Mouse (Mus musculus) cerebellum, postnatal 25 days (tissue): ENCODE measurements at regions not wholly inside any gene's neighbourhood (a gene's known extent, or its start where the extent isn't known, plus 50 kb on each side); places are given as distances from the start of the nearest gene placed in this dataset.

Experiments used
- DNase-seq, 2 experiments: peaks; one replicate each; pipeline ENCODE4 v3.0.0; 2021; ENCODE audit warnings: mixed read lengths in 2 of 2

DNA sequence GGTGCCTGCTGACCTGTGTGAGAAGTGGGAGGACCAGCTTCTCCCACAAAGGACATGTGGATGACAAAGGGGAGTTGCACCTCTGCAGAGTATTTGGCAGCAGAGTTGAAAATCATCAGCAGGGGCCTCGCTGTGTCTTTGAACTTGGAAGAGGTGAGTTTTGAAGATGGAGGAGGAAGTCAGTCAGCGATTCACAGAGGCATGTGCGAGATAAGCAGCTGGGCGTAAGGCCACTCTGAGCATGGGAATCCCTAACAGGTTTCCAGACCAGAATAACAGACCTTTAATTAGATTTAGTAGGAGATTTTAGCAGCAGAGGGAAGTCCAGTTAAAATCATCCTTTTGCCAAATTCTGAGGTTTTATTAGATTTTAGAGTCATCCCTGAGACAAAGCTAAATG is 342.3 kb downstream of the Med10 start:
- DNase-seq = no peak

GRCm38 (mm10) chr13:70145466-70145865 is 343.3 kb downstream of the Med10 start:
- DNase-seq = no peak

DNA sequence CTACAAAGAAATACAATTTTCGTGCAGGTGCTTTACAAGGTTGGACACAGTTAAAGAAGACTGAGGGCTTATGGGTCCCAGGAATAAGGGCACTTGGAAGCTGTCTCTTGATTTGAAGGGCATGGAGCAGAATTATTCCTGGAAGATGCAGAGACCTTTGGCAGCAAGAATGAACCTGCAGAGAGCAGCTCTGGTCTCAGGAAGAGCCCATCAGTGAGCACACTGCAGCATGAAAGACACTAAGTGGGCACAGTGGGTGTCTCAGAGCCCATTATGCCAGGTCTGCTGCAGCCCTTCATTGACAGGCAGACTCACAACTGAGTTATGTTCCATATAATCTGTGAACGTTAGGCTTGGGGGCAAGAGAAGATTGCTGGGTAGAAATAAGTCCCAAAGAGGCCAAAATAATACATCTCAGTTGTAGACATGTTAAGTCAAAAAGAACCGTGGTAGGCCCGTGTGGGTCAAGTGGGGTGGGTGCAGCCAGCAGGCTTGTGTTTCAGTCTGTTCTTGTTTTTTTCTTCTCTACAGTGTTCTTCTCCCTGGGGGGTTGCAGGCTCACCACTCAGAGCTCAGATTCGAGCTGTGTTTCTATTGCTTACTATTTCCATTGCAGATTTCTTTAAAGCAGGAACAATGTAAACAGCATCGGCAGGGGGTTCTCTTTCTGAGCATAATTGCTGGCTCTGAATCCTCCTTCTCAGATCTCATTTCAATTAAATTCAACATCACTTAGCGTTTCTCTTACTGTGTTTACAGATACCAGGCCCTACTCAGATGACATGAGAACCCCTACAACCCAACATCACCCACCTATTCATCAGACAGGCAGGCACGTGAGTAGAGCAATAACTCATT is 347.1 kb downstream of the Med10 start:
- peak in 1 of 2 experiments; percentile 19 for DNase-seq

- DNase-seq = no peak
These were observed 347.6 kb downstream of the Med10 start for GRCm38 (mm10) chr13:70149899-70150184.

GRCm38 (mm10) chr13:70153062-70153461 is 350.9 kb downstream of the Med10 start:
- DNase-seq = no peak

- DNase-seq = no peak
These were observed 353.4 kb downstream of the Med10 start for GRCm38 (mm10) chr13:70155596-70155995.

DNA sequence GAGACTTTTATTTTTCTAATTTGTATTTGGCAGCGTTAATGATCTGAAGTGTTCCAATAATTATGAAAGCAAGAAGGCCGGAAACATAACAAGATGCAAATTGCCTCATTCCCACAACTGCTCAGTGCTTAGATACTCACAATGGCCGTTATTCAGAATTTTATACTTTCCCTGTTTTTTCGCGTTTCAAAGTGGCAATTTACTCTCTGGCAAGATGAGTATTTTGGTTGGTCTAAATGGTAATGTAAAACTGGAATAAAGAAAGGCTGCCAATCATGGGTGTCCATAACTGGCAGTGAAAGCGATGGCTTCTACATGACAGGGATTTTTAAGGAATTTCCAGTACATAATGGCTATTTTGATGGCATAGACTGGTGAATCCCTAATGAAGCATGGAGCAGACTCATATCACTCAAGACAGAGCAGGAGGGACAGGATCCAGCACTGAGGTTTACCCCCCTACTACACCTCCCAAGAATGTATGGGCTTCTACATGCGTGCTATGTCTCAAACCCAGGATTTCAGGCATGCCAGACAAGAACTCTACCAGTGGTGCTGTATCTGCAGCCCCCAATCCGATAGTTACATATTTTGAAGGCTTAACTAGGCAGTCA is 354.9 kb downstream of the Med10 start:
- DNase-seq = no peak

DNA sequence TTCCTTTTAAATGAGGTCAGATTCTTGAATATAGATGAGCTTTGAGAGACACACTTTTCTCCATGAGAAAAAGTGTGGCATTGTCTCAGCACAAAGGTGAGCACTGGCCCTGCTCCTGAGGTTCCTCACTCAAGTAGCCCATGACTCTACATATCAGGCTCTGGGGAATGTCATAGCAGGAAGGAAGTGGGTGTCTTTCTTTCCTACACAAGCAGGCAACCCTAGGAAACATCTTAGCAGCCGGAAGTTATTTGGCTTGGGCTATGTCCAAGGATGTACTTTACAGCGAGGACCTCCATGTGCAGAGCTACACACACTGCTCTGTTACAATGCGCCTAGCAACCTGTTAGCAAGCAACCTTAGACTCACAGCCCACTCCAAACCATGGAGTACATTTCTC is 356.9 kb downstream of the Med10 start:
- no peak for DNase-seq

DNA sequence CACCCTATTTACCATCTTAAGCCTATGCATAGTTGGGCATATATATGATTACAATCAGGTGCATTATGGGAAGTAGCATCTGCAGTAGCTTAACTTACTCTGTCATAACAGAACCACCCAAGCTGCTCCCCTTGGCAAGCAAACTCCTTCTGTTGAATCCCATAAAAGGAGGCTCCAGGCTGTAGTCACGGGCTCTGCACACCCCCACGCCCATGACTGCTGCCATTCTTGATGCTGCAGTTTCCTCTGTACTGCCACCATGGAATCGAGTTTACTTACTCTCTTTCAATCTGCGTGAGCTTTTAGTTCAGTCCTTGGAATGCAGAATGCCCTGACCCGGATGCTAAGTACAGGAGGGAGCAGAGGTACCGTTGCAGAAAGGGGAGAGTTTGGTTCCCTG is 357.4 kb downstream of the Med10 start:
- no peak for DNase-seq

DNA sequence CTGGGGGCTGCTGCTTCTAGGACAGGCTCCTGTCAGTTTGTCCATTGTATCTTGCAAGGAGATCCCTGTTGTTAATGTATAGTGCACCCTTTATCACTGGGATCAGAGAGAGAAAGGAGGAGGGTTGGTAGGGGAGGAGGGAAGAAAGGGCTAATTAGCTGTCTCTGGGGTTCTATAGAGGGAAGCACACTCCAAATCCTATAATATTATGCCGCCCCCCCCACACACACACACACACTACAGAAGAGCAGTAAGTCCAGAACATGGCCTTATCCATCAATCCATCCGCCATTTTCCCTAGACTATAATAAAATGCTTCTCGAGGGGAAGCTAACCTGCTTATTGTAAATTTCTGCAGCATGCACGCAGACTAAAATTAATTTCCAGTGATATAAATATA is 359.9 kb downstream of the Med10 start:
- DNase-seq = no peak

- DNase-seq = peak; percentile 27 to 58
These were observed 363.5 kb downstream of the Med10 start for GRCm38 (mm10) chr13:70165511-70166225.

- no peak for DNase-seq
These were observed 365.6 kb downstream of the Med10 start for GRCm38 (mm10) chr13:70167747-70168146.

- no peak for DNase-seq
These were observed 366.7 kb downstream of the Med10 start for GRCm38 (mm10) chr13:70168906-70169305.

GRCm38 (mm10) chr13:70177066-70177465 is 374.9 kb downstream of the Med10 start:
- peak in 1 of 2 experiments; percentile 15 for DNase-seq

DNA sequence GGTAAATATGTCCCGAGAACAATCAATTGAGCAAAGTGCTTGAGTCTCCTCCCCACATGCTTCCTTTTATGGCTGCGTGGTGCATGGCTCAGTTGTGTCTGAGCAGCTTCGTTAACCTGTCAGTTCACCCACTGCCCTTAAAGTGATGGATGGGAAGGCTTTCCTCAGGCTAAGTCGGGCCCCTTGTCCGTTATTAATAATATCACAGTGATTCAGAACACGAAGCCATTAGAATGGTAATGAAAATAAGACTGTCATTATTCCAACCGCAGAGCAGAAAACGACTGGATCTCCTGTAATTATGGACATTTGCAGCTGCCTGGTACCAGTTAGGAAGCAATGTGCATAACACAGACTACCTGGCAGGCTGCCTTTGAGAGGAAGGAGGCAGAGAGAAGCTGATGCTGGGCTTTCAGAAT is 375.9 kb downstream of the Med10 start:
- no peak for DNase-seq

DNA sequence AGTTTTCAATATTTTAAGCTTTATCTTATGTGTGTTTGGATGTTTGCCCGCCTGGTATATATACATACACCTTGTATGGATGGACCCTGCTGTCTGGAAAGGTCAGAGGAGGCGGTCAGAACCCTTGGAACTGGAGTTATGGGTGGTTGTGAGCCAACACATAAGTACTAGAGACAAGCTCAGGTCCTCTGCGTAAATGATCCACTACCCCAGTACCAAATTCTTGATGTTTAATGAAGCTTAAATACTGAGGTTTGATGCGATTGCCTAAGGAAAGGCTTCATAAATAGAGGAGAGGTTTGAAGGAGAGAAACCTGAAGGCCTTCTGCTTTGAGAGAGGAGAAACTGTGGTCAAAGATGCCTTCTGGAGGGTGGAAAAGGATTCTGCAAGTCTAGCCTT is 388.8 kb downstream of the Med10 start:
- DNase-seq = no peak

DNA sequence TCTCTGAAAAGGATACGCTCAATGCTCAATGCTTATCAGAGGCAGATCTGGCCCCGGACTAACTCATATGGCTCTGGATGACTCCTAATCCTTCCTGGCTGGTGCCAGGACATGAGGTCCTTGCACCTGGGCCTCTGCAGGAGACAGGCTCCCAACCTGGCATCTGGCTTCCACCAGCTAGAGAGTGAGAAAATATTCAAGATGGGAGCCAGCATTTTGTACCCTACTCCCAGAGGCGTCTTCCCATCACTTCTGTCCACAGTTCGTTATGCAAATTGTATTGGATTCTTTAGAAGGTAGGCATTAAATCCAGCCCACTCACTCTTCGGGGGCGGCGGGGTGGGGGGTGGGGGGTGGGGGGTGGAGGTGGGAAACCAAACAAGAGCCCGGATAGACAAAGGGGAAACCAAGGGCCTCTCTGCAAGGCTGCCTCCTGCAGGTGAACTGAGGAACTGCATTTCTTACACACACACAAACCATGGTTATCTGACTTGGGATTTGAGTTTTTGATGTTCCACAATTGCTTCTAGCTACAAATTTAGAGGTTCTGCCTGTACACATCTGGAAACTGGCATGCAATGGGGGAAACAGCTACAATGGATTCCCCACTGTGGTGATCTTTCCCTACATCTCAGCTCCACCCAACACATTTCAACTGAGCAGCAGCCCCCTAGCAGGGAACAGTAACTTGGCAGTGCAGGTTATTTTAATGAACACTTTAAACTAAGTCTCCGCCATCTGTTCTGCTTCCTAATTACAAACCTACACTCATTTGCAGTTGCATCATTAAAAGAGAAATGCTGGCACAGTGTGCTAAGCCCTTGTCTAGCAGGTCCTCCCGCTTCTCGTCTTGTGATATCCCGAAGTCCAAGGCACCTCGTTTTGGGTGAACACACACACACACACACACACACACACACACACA is 390.2 kb downstream of the Med10 start:
- no peak for DNase-seq

DNA sequence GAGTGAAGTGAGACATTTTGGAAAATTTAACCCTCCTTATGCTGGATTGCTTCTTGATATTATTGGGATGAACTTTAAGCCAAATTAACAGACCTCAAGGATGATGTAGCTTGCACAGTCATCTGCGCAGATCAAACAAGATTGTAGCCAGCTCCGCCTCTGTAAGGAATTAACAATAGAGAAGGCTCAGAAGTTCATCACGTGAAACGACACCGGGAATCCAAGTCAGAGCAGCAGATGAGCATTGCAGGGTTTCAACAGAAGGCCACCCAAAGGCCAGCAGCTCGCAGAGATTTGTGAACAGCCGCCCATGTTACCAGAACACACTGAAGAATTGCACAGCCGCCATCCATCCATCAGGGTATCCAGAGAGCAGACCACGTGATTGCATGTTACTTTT is 391.1 kb downstream of the Med10 start:
- no peak for DNase-seq

- DNase-seq = no peak
These were observed 393.7 kb downstream of the Med10 start for GRCm38 (mm10) chr13:70195854-70196253.

GRCm38 (mm10) chr13:70198638-70199037 is 396.4 kb downstream of the Med10 start:
- no peak for DNase-seq

- DNase-seq = no peak
These were observed 396.9 kb downstream of the Med10 start for GRCm38 (mm10) chr13:70199087-70199486.

GRCm38 (mm10) chr13:70205334-70205733 is 403.1 kb downstream of the Med10 start:
- no peak for DNase-seq

GRCm38 (mm10) chr13:70210158-70210557 is 408.0 kb downstream of the Med10 start:
- DNase-seq = no peak
